Mouse (Mus musculus): ENCODE measurements around the gene Hibch.
"Not testable (repeated sequence)": the region's sequence is repeated elsewhere in the genome, so short reads cannot be mapped to it uniquely, and the experiment has no call there.

GRCm38 (mm10) chr1:52924482-52924881 lies 79.8 kb downstream of the Hibch start:
- TF ChIP-seq CTCF (IDR thresholded peaks at IDR 0.05; ENCODE audit: control insufficient read depth, insufficient read depth, insufficient replicate concordance, low read depth, low read length); POLR2A (IDR thresholded peaks at IDR 0.05; ENCODE audit: control insufficient read depth, low read depth, low read length): not testable (repeated sequence)

All from testis, adult 2 months (tissue).